Comparison of ENCODE assay signal across 25 mouse cellular contexts in the genomic region with DNA sequence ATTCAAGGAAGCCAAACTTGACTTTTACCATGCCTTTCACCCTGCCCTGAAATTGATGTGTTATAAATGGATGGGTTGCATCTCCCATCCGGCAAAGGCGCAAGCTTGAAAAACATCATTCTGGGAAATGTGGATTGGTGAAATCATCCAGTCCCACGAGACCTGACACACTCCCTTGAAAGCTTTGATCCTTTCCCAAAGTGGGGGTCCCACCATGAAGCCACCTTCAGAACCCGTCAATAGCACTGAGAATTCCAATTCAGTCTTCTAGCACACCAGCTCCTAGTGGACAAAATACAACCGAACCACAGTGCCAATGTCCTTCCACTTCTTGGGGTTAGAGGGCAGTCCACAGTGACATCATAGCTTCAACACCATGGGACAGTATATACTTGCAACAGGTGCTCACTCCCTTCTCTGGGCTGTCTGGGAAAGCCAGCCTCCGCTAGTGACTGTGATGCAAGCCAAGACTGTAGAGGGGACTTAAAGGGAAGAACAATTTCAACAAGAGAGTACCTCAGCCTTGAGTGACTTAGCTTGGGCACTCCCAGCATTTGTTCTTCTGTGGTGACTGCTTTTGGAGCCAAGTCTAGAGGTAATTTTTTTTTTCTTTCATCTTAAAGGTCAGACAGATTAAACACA.
A peak's percentile ranks its signal among the peaks of the same experiment; 100 is the strongest.
DNase-seq lines count a peak whose midpoint lies in the region; ATAC-seq and TF ChIP-seq lines count a peak whose summit lies in the region.
"Had no signal": no experiment of that assay in that cellular context is flagged by ENCODE, and none has a peak within 500 bp of the region (broad histone marks: within the 10 kb centered on the region; RNA-seq: fewer than 3 reads in every experiment).

No protein-coding gene starts in this region.

- H3K27me3 ChIP-seq in embryonic facial prominence, embryonic 13.5 days = no peaks in the 10 kb centered on the region
- H3K27me3 ChIP-seq in embryonic facial prominence, embryonic 10.5 days (replicated peaks; ENCODE audit: low read depth, poor library complexity, severe bottlenecking) = no peaks in the 10 kb centered on the region
- H3K27me3 ChIP-seq in kidney, embryonic 16.5 days (ENCODE audit: insufficient read depth, low read length) = no peaks in the 10 kb centered on the region
- H3K27me3 ChIP-seq in lung, postnatal 0 days (replicated peaks; ENCODE audit: insufficient read depth, low read length) = no peaks in the 10 kb centered on the region
- H3K27me3 ChIP-seq: embryonic facial prominence, embryonic 15.5 days; forebrain, embryonic 12.5 days; intestine, embryonic 15.5 days; liver, embryonic 12.5 days; neural tube, embryonic 12.5 days; Patski had no signal

- H3K9me3 ChIP-seq in embryonic facial prominence, embryonic 13.5 days = no peaks in the 10 kb centered on the region
- H3K9me3 ChIP-seq in embryonic facial prominence, embryonic 10.5 days = no peaks in the 10 kb centered on the region
- H3K9me3 ChIP-seq in kidney, embryonic 16.5 days (ENCODE audit: low read length) = no peaks in the 10 kb centered on the region
- H3K9me3 ChIP-seq in lung, postnatal 0 days (ENCODE audit: low read length) = no peaks in the 10 kb centered on the region
- H3K9me3 ChIP-seq: embryonic facial prominence, embryonic 15.5 days; forebrain, embryonic 12.5 days; intestine, embryonic 15.5 days; liver, embryonic 12.5 days; neural tube, embryonic 12.5 days had no signal

- WGBS in embryonic facial prominence, embryonic 13.5 days = 89% methylated on average over 6 of the region's 6 CpGs
- 87% methylated on average over 6 of the region's 6 CpGs for WGBS in embryonic facial prominence, embryonic 10.5 days
- 89% methylated on average over 6 of the region's 6 CpGs for WGBS in kidney, embryonic 16.5 days
- WGBS in lung, postnatal 0 days = 76% methylated on average over 6 of the region's 6 CpGs

- TF ChIP-seq CTCF in lung, postnatal 0 days (IDR thresholded peaks at IDR 0.05) = no peak

- no peaks in the 10 kb centered on the region for H3K36me3 ChIP-seq in embryonic facial prominence, embryonic 13.5 days
- H3K36me3 ChIP-seq in embryonic facial prominence, embryonic 10.5 days (replicated peaks) = no peaks in the 10 kb centered on the region
- H3K36me3 ChIP-seq in kidney, embryonic 16.5 days (ENCODE audit: insufficient read depth, low read length) = no peaks in the 10 kb centered on the region
- no peaks in the 10 kb centered on the region for H3K36me3 ChIP-seq in lung, postnatal 0 days (ENCODE audit: insufficient read depth, low read length)
- H3K36me3 ChIP-seq: embryonic facial prominence, embryonic 15.5 days; forebrain, embryonic 12.5 days; intestine, embryonic 15.5 days; liver, embryonic 12.5 days; neural tube, embryonic 12.5 days had no signal

- H3K4me1 ChIP-seq in embryonic facial prominence, embryonic 13.5 days = peaks cover 7% of the 10 kb centered on the region
- peaks cover 4% of the 10 kb centered on the region; the same call in 1 of the 2 replicates for H3K4me1 ChIP-seq in embryonic facial prominence, embryonic 10.5 days
- 0 out of 2 replicates have a peak, but pooled peaks cover 6% of the 10 kb centered on the region for H3K4me1 ChIP-seq in kidney, embryonic 16.5 days (ENCODE audit: insufficient read depth, low read length)
- no peaks in the 10 kb centered on the region for H3K4me1 ChIP-seq in lung, postnatal 0 days (ENCODE audit: insufficient read depth, low read depth, low read length)
- H3K4me1 ChIP-seq: intestine, embryonic 15.5 days; liver, embryonic 12.5 days; neural tube, embryonic 12.5 days had no signal

- H3K4me2 ChIP-seq in embryonic facial prominence, embryonic 13.5 days = no peak overlapping the region
- no peak overlapping the region for H3K4me2 ChIP-seq in kidney, embryonic 16.5 days (replicated peaks; ENCODE audit: low read depth, low read length)
- no peak overlapping the region for H3K4me2 ChIP-seq in lung, postnatal 0 days (replicated peaks; ENCODE audit: low read depth, low read length)
- H3K4me2 ChIP-seq: embryonic facial prominence, embryonic 15.5 days; forebrain, embryonic 12.5 days; intestine, embryonic 15.5 days; liver, embryonic 12.5 days; neural tube, embryonic 12.5 days had no signal

- H3K27ac ChIP-seq in embryonic facial prominence, embryonic 13.5 days = 0 out of 2 replicates have a peak overlapping the region, but pooled peaks have one; percentile 23
- H3K27ac ChIP-seq in embryonic facial prominence, embryonic 10.5 days (replicated peaks) = no peak overlapping the region
- H3K27ac ChIP-seq in kidney, embryonic 16.5 days (ENCODE audit: low read length) = no peak overlapping the region
- H3K27ac ChIP-seq in lung, postnatal 0 days (ENCODE audit: low read length) = no peak overlapping the region
- H3K27ac ChIP-seq: embryonic facial prominence, embryonic 15.5 days; forebrain, embryonic 12.5 days; hindbrain, postnatal 0 days; intestine, embryonic 15.5 days; liver, embryonic 12.5 days; neural tube, embryonic 12.5 days had no signal

- ATAC-seq in embryonic facial prominence, embryonic 13.5 days (ENCODE audit: insufficient number of reproducible peaks, insufficient read depth, low FRiP score, low TSS enrichment, low read depth) = no peak
- peak; percentile 39; the same call in 1 of the 2 replicates for ATAC-seq in kidney, embryonic 16.5 days (ENCODE audit: low FRiP score, low TSS enrichment)
- ATAC-seq in lung, postnatal 0 days = peak; percentile 84
- ATAC-seq: forebrain, postnatal 0 days; hindbrain, postnatal 0 days; intestine, embryonic 15.5 days; liver, embryonic 12.5 days; liver, postnatal 0 days; midbrain, embryonic 16.5 days; Patski had no signal

- intact Hi-C loops in left cerebral cortex, postnatal 10 days (cut with DNase I) = no loop called here

- H3K4me3 ChIP-seq in embryonic facial prominence, embryonic 13.5 days = no peak overlapping the region
- no peak overlapping the region for H3K4me3 ChIP-seq in embryonic facial prominence, embryonic 10.5 days
- no peak overlapping the region for H3K4me3 ChIP-seq in kidney, embryonic 16.5 days (ENCODE audit: low read length)
- no peak overlapping the region for H3K4me3 ChIP-seq in lung, postnatal 0 days (ENCODE audit: low read depth, low read length)
- H3K4me3 ChIP-seq: embryonic facial prominence, embryonic 15.5 days; forebrain, embryonic 12.5 days; intestine, embryonic 15.5 days; liver, embryonic 12.5 days; neural tube, embryonic 12.5 days had no signal

- no peak for DNase-seq in embryonic facial prominence, embryonic 10.5 days (ENCODE audit: low spot score)
- no peak for DNase-seq in kidney, postnatal 25 days
- DNase-seq in lung, postnatal 0 days (ENCODE audit: low spot score) = peak; percentile 65
- DNase-seq in lung, postnatal 4 days = no peak
- DNase-seq in left cerebral cortex, postnatal 10 days (ENCODE audit: extremely low spot score in 1 of 2, low spot score in 2 of 2) = no peak
- DNase-seq: adrenal gland, postnatal 25 days; cerebellum, adult 18-20 months; cerebellum, postnatal 10 days; forebrain, postnatal 0 days; heart, postnatal 14 days; layer of hippocampus, adult 9-11 months; liver, postnatal 0 days; right cerebral cortex, adult 18-20 months; spleen, adult 18-20 months; thymus, postnatal 14 days had no signal

- no peak overlapping the region for H3K9ac ChIP-seq in embryonic facial prominence, embryonic 13.5 days
- no peak overlapping the region for H3K9ac ChIP-seq in kidney, embryonic 16.5 days (replicated peaks; ENCODE audit: low read length)
- no peak overlapping the region for H3K9ac ChIP-seq in lung, postnatal 0 days (replicated peaks; ENCODE audit: low read depth)
- H3K9ac ChIP-seq: embryonic facial prominence, embryonic 15.5 days; forebrain, embryonic 12.5 days; forebrain, postnatal 0 days; intestine, embryonic 15.5 days; liver, embryonic 12.5 days; liver, postnatal 0 days; neural tube, embryonic 12.5 days had no signal

- no peak; the same call in 1 of the 2 replicates for TF ChIP-seq EP300 in lung, postnatal 0 days (IDR thresholded peaks at IDR 0.05)
